Mouse (Mus musculus) left cerebral cortex, adult 18-20 months (tissue): ENCODE data around the gene Foxq1. TPM values are rescaled to one million over a fixed set of nuclear protein-coding genes. Genes with fewer than 3 reads are reported as not detected.

Experiments used
- DNase-seq, 2 experiments: peaks; one replicate each; pipeline ENCODE4 v3.0.0; 2021 to 2022; ENCODE audit warnings: low spot score in 2 of 2, mixed read lengths in 1 of 2
- long read RNA-seq, 2 experiments: library from polyadenylated mRNA; stranded (forward); transcript quantifications; one replicate each; pipeline ENCODE4 v2.0.0; 2021
- total RNA-seq, 2 experiments: library from RNA; stranded (reverse); gene quantifications; 2 replicates each; pipeline ENCODE4 v1.2.3; 2021

The Foxq1 gene
- total RNA-seq: 1 to 10 TPM; 2.2 to 2.3 TPM
- long read RNA-seq, experiment 1, full-length matches to known transcripts: 4 of 4 reads
- long read RNA-seq, experiment 1, partial matches to known transcripts: 0 of 4 reads
- long read RNA-seq, experiment 1, other reads (novel, unspliced or antisense): 0 of 4 reads
- long read RNA-seq, experiment 2, full-length matches to known transcripts: 4 of 4 reads
- long read RNA-seq, experiment 2, partial matches to known transcripts: 0 of 4 reads
- long read RNA-seq, experiment 2, other reads (novel, unspliced or antisense): 0 of 4 reads

- DNase-seq: no peak
Measured at GRCm38 (mm10) chr13:31555834-31556233, at the start of gene Foxq1. Gene Foxq1 (plus strand): TSS chr13:31556134.

- DNase-seq: no peak
Measured at GRCm38 (mm10) chr13:31506494-31507167, 49.3 kb upstream of the Foxq1 start.

GRCm38 (mm10) chr13:31515261-31515660 is 40.7 kb upstream of the Foxq1 start:
- DNase-seq: no peak

- DNase-seq: no peak
Measured at GRCm38 (mm10) chr13:31518411-31518886, 37.5 kb upstream of the Foxq1 start.

- no peak for DNase-seq
Measured at GRCm38 (mm10) chr13:31518971-31519370, 37.0 kb upstream of the Foxq1 start.

GRCm38 (mm10) chr13:31524976-31525375 is 31.0 kb upstream of the Foxq1 start:
- DNase-seq: no peak

GRCm38 (mm10) chr13:31531186-31531585 is 24.7 kb upstream of the Foxq1 start:
- no peak for DNase-seq

GRCm38 (mm10) chr13:31531651-31532061 is 24.3 kb upstream of the Foxq1 start:
- DNase-seq: no peak

GRCm38 (mm10) chr13:31534726-31535125 is 21.2 kb upstream of the Foxq1 start:
- DNase-seq: no peak

- DNase-seq: no peak
Measured at GRCm38 (mm10) chr13:31543021-31543420, 12.9 kb upstream of the Foxq1 start.

GRCm38 (mm10) chr13:31546784-31547183 is 9.2 kb upstream of the Foxq1 start:
- DNase-seq: no peak

GRCm38 (mm10) chr13:31547204-31547603 is 8.7 kb upstream of the Foxq1 start:
- no peak for DNase-seq

- DNase-seq: no peak
Measured at GRCm38 (mm10) chr13:31547610-31548009, 8.3 kb upstream of the Foxq1 start.

GRCm38 (mm10) chr13:31556964-31557767 is 1.2 kb downstream of the Foxq1 start:
- DNase-seq: no peak

GRCm38 (mm10) chr13:31557768-31558520 is 2.0 kb downstream of the Foxq1 start:
- peak in 1 of 2 experiments; percentile 36 for DNase-seq

GRCm38 (mm10) chr13:31558521-31559418 is 2.8 kb downstream of the Foxq1 start, which contains the start of gene A530084C06Rik:
Gene A530084C06Rik (minus strand): TSS chr13:31559333.
- DNase-seq: peak in 1 of 2 experiments; percentile 20

GRCm38 (mm10) chr13:31559419-31560144 is 3.6 kb downstream of the Foxq1 start:
- DNase-seq: peak; percentile 13 to 29

- DNase-seq: no peak
Measured at GRCm38 (mm10) chr13:31564394-31564793, 8.5 kb downstream of the Foxq1 start.

GRCm38 (mm10) chr13:31567099-31567498 is 11.2 kb downstream of the Foxq1 start:
- no peak for DNase-seq
